Mouse (Mus musculus) megakaryocyte, adult 5-6 weeks (primary cell): Measurements from ENCODE around the gene Ildr2. TPM values are rescaled to one million over a fixed set of nuclear protein-coding genes. Genes with fewer than 3 reads are reported as not detected.
A peak's percentile ranks its signal among the peaks of the same experiment; 100 is the strongest.

Experiments used
- ATAC-seq: 2 replicates; pipeline ENCODE4 v1.8.0; 2016; ENCODE audit warnings: mild to moderate bottlenecking, inconsistent platforms; ENCODE audit not compliant: poor library complexity, severe bottlenecking
- total RNA-seq, 2 experiments: library from RNA; stranded (forward) in 1 of 2; stranded (reverse) in 1 of 2; fragments of 153-499, 151-499 nt in 1 of 2; fragments of 221-1000, 200-1000 nt in 1 of 2; gene quantifications; 2 replicates each; pipeline versions ENCODE4 v1.2.3 to v1.2.4; 2015 to 2017

Ildr2 gene
- total RNA-seq, 2 experiments from 2014 or later: not detected

GRCm38 (mm10) chr1:166282597-166283210 is 28.8 kb downstream of the Ildr2 start:
- no peak for ATAC-seq

- no peak for ATAC-seq
Observed at GRCm38 (mm10) chr1:166283451-166283850, 29.5 kb downstream of the Ildr2 start.

GRCm38 (mm10) chr1:166284390-166284789 is 30.5 kb downstream of the Ildr2 start:
- ATAC-seq: peak; percentile 57

GRCm38 (mm10) chr1:166286231-166286630 is 32.3 kb downstream of the Ildr2 start:
- no peak for ATAC-seq

- no peak for ATAC-seq
Observed at GRCm38 (mm10) chr1:166290562-166290961, 36.6 kb downstream of the Ildr2 start.

- no peak for ATAC-seq
Observed at GRCm38 (mm10) chr1:166293086-166293485, 39.1 kb downstream of the Ildr2 start.

GRCm38 (mm10) chr1:166295548-166295947 is 41.6 kb downstream of the Ildr2 start:
- no peak for ATAC-seq

GRCm38 (mm10) chr1:166296371-166296770 is 42.4 kb downstream of the Ildr2 start:
- no peak for ATAC-seq

GRCm38 (mm10) chr1:166296971-166297370 is 43.0 kb downstream of the Ildr2 start:
- ATAC-seq: no peak

GRCm38 (mm10) chr1:166297499-166298111 is 43.7 kb downstream of the Ildr2 start:
- ATAC-seq: no peak

GRCm38 (mm10) chr1:166298884-166299283 is 44.9 kb downstream of the Ildr2 start:
- no peak for ATAC-seq

GRCm38 (mm10) chr1:166299821-166300220 is 45.9 kb downstream of the Ildr2 start:
- ATAC-seq: no peak

GRCm38 (mm10) chr1:166300526-166300925 is 46.6 kb downstream of the Ildr2 start:
- ATAC-seq: no peak

- no peak for ATAC-seq
Observed at GRCm38 (mm10) chr1:166304352-166305240, 50.7 kb downstream of the Ildr2 start.

GRCm38 (mm10) chr1:166308471-166308850 is 54.5 kb downstream of the Ildr2 start:
- no peak for ATAC-seq

GRCm38 (mm10) chr1:166308851-166309715 is 55.1 kb downstream of the Ildr2 start:
- ATAC-seq: peak; percentile 28; the same call in 1 of the 2 replicates

GRCm38 (mm10) chr1:166311151-166311550 is 57.2 kb downstream of the Ildr2 start:
- ATAC-seq: no peak

- ATAC-seq: no peak
Observed at GRCm38 (mm10) chr1:166313637-166314036, 59.7 kb downstream of the Ildr2 start.

GRCm38 (mm10) chr1:166315706-166316105 is 61.8 kb downstream of the Ildr2 start:
- ATAC-seq: no peak

GRCm38 (mm10) chr1:166319132-166319698 is 65.3 kb downstream of the Ildr2 start:
- ATAC-seq: 0 out of 2 replicates have a peak, but pooled peaks have one; percentile 40
